Mouse (Mus musculus): ENCODE measurements around the gene Fam107b. TPM values are rescaled to one million over a fixed set of nuclear protein-coding genes. Genes with fewer than 3 reads are reported as not detected.
"Not testable (repeated sequence)": the region's sequence is repeated elsewhere in the genome, so short reads cannot be mapped to it uniquely, and the experiment has no call there.

The Fam107b gene
- polyA plus RNA-seq, 1 experiment from 2014 or later: 34.4 TPM

GRCm38 (mm10) chr2:3690221-3690620 lies 119.9 kb downstream of the Fam107b start:
- Histone ChIP-seq H3K27me3 (ENCODE audit: control insufficient read depth, insufficient read depth, low read length) (no peaks in the 10 kb centered on the region), H3K9me3 (ENCODE audit: control insufficient read depth, low read length) (no peaks in the 10 kb centered on the region), H3K4me1 (ENCODE audit: control insufficient read depth, insufficient read depth, low read length) (no peaks in the 10 kb centered on the region), H3K4me3 (ENCODE audit: low read depth, low read length) (no peak overlapping the region), H3K4me2 (ENCODE audit: low read depth, low read length) (no peak overlapping the region), H3K36me3 (ENCODE audit: control insufficient read depth, insufficient read depth, low read length) (no peaks in the 10 kb centered on the region), H3K9ac (replicated peaks; ENCODE audit: low read depth, low read length) (no peak overlapping the region), H3K27ac (ENCODE audit: low read depth, low read length) (no peak overlapping the region)
- ATAC-seq (ENCODE audit: low read depth): no peak
- WGBS: 80% methylated on average over 4 of the region's 4 CpGs

- H3K27ac ChIP-seq (ENCODE audit: low read depth, low read length): no peak overlapping the region
- no peaks in the 10 kb centered on the region for H3K9me3 ChIP-seq (ENCODE audit: control insufficient read depth, low read length)
- no peak overlapping the region for H3K4me3 ChIP-seq (ENCODE audit: low read depth, low read length)
- ATAC-seq (ENCODE audit: low read depth): no peak
- H3K27me3 ChIP-seq (ENCODE audit: control insufficient read depth, insufficient read depth, low read length): no peaks in the 10 kb centered on the region
- no peaks in the 10 kb centered on the region for H3K4me1 ChIP-seq (ENCODE audit: control insufficient read depth, insufficient read depth, low read length)
- H3K4me2 ChIP-seq (ENCODE audit: low read depth, low read length): no peak overlapping the region
- no peak overlapping the region for H3K9ac ChIP-seq (replicated peaks; ENCODE audit: low read depth, low read length)
- WGBS: 91% methylated on average over 2 of the region's 2 CpGs
- no peaks in the 10 kb centered on the region for H3K36me3 ChIP-seq (ENCODE audit: control insufficient read depth, insufficient read depth, low read length)
Measured at GRCm38 (mm10) chr2:3692833-3693232, 122.5 kb downstream of the Fam107b start.

GRCm38 (mm10) chr2:3695900-3696299 lies 125.6 kb downstream of the Fam107b start:
- no peaks in the 10 kb centered on the region for H3K9me3 ChIP-seq (ENCODE audit: control insufficient read depth, low read length)
- no peak overlapping the region for H3K9ac ChIP-seq (replicated peaks; ENCODE audit: low read depth, low read length)
- no peaks in the 10 kb centered on the region for H3K36me3 ChIP-seq (ENCODE audit: control insufficient read depth, insufficient read depth, low read length)
- H3K27ac ChIP-seq (ENCODE audit: low read depth, low read length): no peak overlapping the region
- no peak for ATAC-seq (ENCODE audit: low read depth)
- WGBS: 88% methylated on average over 5 of the region's 5 CpGs
- no peaks in the 10 kb centered on the region for H3K4me1 ChIP-seq (ENCODE audit: control insufficient read depth, insufficient read depth, low read length)
- no peak overlapping the region for H3K4me3 ChIP-seq (ENCODE audit: low read depth, low read length)
- H3K4me2 ChIP-seq (ENCODE audit: low read depth, low read length): no peak overlapping the region
- no peaks in the 10 kb centered on the region for H3K27me3 ChIP-seq (ENCODE audit: control insufficient read depth, insufficient read depth, low read length)

DNA sequence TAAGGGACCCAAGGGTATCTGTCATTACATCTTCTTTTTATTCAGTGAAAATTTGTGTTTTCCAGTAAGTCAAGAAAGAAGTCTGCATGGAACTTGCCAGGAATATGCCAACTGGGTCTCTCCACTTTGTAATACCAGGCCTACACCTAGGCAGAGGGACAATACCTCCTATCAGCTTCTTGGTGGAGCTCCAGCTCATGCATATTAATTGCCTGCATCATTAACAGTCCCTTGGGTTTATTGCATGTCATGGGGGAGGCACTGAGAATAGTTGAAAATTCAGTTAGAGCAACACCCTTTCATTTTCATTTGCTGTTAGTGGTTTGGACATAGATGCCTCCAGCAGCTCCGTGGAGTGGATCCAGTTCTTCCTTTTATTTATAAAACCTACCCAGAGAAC lies 130.1 kb downstream of the Fam107b start:
- Histone ChIP-seq H3K9ac (replicated peaks; ENCODE audit: low read depth, low read length) (no peak overlapping the region), H3K27ac (ENCODE audit: low read depth, low read length) (no peak overlapping the region), H3K36me3 (ENCODE audit: control insufficient read depth, insufficient read depth, low read length) (no peaks in the 10 kb centered on the region), H3K4me1 (ENCODE audit: control insufficient read depth, insufficient read depth, low read length) (no peaks in the 10 kb centered on the region), H3K4me3 (ENCODE audit: low read depth, low read length) (no peak overlapping the region), H3K27me3 (ENCODE audit: control insufficient read depth, insufficient read depth, low read length) (no peaks in the 10 kb centered on the region), H3K4me2 (ENCODE audit: low read depth, low read length) (no peak overlapping the region), H3K9me3 (ENCODE audit: control insufficient read depth, low read length) (no peaks in the 10 kb centered on the region)
- no peak for ATAC-seq (ENCODE audit: low read depth)
- WGBS: 52% methylated on average over 1 of the region's 1 CpGs

GRCm38 (mm10) chr2:3702640-3703190 lies 132.4 kb downstream of the Fam107b start:
- ATAC-seq (ENCODE audit: low read depth): no peak
- Histone ChIP-seq H3K27ac (ENCODE audit: low read depth, low read length) (no peak overlapping the region), H3K9me3 (ENCODE audit: control insufficient read depth, low read length) (no peaks in the 10 kb centered on the region), H3K4me2 (ENCODE audit: low read depth, low read length) (no peak overlapping the region), H3K36me3 (ENCODE audit: control insufficient read depth, insufficient read depth, low read length) (no peaks in the 10 kb centered on the region), H3K4me1 (ENCODE audit: control insufficient read depth, insufficient read depth, low read length) (no peaks in the 10 kb centered on the region), H3K27me3 (ENCODE audit: control insufficient read depth, insufficient read depth, low read length) (no peaks in the 10 kb centered on the region), H3K9ac (replicated peaks; ENCODE audit: low read depth, low read length) (no peak overlapping the region), H3K4me3 (ENCODE audit: low read depth, low read length) (no peak overlapping the region)
- WGBS: 83% methylated on average over 7 of the region's 7 CpGs

GRCm38 (mm10) chr2:3703806-3704205 lies 133.5 kb downstream of the Fam107b start:
- Histone ChIP-seq H3K27me3 (ENCODE audit: control insufficient read depth, insufficient read depth, low read length) (no peaks in the 10 kb centered on the region), H3K4me1 (ENCODE audit: control insufficient read depth, insufficient read depth, low read length) (no peaks in the 10 kb centered on the region), H3K9ac (replicated peaks; ENCODE audit: low read depth, low read length) (no peak overlapping the region), H3K9me3 (ENCODE audit: control insufficient read depth, low read length) (no peaks in the 10 kb centered on the region), H3K27ac (ENCODE audit: low read depth, low read length) (no peak overlapping the region), H3K36me3 (ENCODE audit: control insufficient read depth, insufficient read depth, low read length) (no peaks in the 10 kb centered on the region), H3K4me2 (ENCODE audit: low read depth, low read length) (no peak overlapping the region), H3K4me3 (ENCODE audit: low read depth, low read length) (no peak overlapping the region)
- WGBS: 89% methylated on average over 2 of the region's 2 CpGs
- no peak for ATAC-seq (ENCODE audit: low read depth)

- no peak overlapping the region for H3K4me2 ChIP-seq (ENCODE audit: low read depth, low read length)
- H3K36me3 ChIP-seq (ENCODE audit: control insufficient read depth, insufficient read depth, low read length): no peaks in the 10 kb centered on the region
- H3K9ac ChIP-seq (replicated peaks; ENCODE audit: low read depth, low read length): no peak overlapping the region
- WGBS: 77% methylated on average over 9 of the region's 9 CpGs
- no peak overlapping the region for H3K27ac ChIP-seq (ENCODE audit: low read depth, low read length)
- ATAC-seq (ENCODE audit: low read depth): no peak
- no peaks in the 10 kb centered on the region for H3K4me1 ChIP-seq (ENCODE audit: control insufficient read depth, insufficient read depth, low read length)
- no peaks in the 10 kb centered on the region for H3K27me3 ChIP-seq (ENCODE audit: control insufficient read depth, insufficient read depth, low read length)
- no peaks in the 10 kb centered on the region for H3K9me3 ChIP-seq (ENCODE audit: control insufficient read depth, low read length)
- H3K4me3 ChIP-seq (ENCODE audit: low read depth, low read length): no peak overlapping the region
Measured at GRCm38 (mm10) chr2:3704311-3705162, 134.2 kb downstream of the Fam107b start.

DNA sequence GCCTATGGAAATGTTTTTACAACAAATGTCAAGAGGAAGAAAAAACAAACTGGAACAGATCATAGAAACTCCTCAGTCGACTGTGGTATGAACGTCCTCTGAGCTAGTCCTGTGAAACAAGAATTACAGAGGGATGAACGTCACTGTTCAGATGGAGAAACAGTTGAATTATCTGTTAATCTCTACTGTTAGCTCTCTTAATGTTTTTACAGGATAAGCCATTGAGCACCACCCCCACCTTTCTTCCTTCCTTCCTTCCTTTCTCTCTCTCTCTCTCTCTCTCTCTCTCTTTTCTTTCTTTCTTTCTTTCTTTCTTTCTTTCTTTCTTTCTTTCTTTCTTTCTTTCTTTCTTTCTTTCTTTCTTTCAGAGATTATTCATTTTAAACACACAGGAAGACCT lies 135.0 kb downstream of the Fam107b start:
- H3K4me3 ChIP-seq (ENCODE audit: low read depth, low read length); H3K27me3 ChIP-seq (ENCODE audit: control insufficient read depth, insufficient read depth, low read length); H3K36me3 ChIP-seq (ENCODE audit: control insufficient read depth, insufficient read depth, low read length); H3K9me3 ChIP-seq (ENCODE audit: control insufficient read depth, low read length); H3K4me2 ChIP-seq (ENCODE audit: low read depth, low read length); H3K4me1 ChIP-seq (ENCODE audit: control insufficient read depth, insufficient read depth, low read length); ATAC-seq (ENCODE audit: low read depth); H3K27ac ChIP-seq (ENCODE audit: low read depth, low read length); H3K9ac ChIP-seq (replicated peaks; ENCODE audit: low read depth, low read length): not testable (repeated sequence)
- WGBS: 67% methylated on average over 3 of the region's 3 CpGs

GRCm38 (mm10) chr2:3707236-3707635 lies 136.9 kb downstream of the Fam107b start:
- no peak overlapping the region for H3K4me3 ChIP-seq (ENCODE audit: low read depth, low read length)
- no peak overlapping the region for H3K9ac ChIP-seq (replicated peaks; ENCODE audit: low read depth, low read length)
- no peak for ATAC-seq (ENCODE audit: low read depth)

More at GRCm38 (mm10) chr2:3707236-3707635, 136.9 kb downstream of the Fam107b start:
- 87% methylated on average over 1 of the region's 1 CpGs for WGBS
- no peak overlapping the region for H3K4me2 ChIP-seq (ENCODE audit: low read depth, low read length)
- H3K4me1 ChIP-seq (ENCODE audit: control insufficient read depth, insufficient read depth, low read length): no peaks in the 10 kb centered on the region
- H3K36me3 ChIP-seq (ENCODE audit: control insufficient read depth, insufficient read depth, low read length): no peaks in the 10 kb centered on the region
- no peaks in the 10 kb centered on the region for H3K27me3 ChIP-seq (ENCODE audit: control insufficient read depth, insufficient read depth, low read length)
- no peaks in the 10 kb centered on the region for H3K9me3 ChIP-seq (ENCODE audit: control insufficient read depth, low read length)
- no peak overlapping the region for H3K27ac ChIP-seq (ENCODE audit: low read depth, low read length)
